Mouse (Mus musculus) intestine, embryonic 15.5 days (tissue): ENCODE data around the gene Krt39. TPM values are rescaled to one million over a fixed set of nuclear protein-coding genes. Genes with fewer than 3 reads are reported as not detected.

Experiments
- ATAC-seq: fragments of 200-750 bp; cut with Nextera tagmentation; 2 replicates; pipeline ENCODE4 v1.8.0; 2017; ENCODE audit warnings: moderate TSS enrichment, moderate library complexity
- H3K27ac ChIP-seq: fragments of 300-500 bp; sonication (generic); 2 replicates; pipeline ENCODE4 v1.5.1; 2015; ENCODE audit warnings: mild to moderate bottlenecking, inconsistent platforms
- H3K27me3 ChIP-seq: fragments of 300-500 bp; sonication (generic); replicated peaks from 2 replicates; pipeline ENCODE4 v1.6.1; 2015; ENCODE audit warnings: inconsistent platforms
- H3K36me3 ChIP-seq: fragments of 300-500 bp; sonication (generic); 2 replicates; pipeline ENCODE4 v1.6.1; 2015; ENCODE audit warnings: inconsistent platforms
- H3K4me1 ChIP-seq: fragments of 300-500 bp; sonication (generic); replicated peaks from 2 replicates; pipeline ENCODE4 v1.6.1; 2015; ENCODE audit warnings: inconsistent platforms
- H3K4me2 ChIP-seq: fragments of 300-500 bp; sonication (generic); replicated peaks from 2 replicates; pipeline ENCODE4 v1.6.1; 2015; ENCODE audit warnings: mild to moderate bottlenecking, inconsistent platforms
- H3K4me3 ChIP-seq: fragments of 300-500 bp; sonication (generic); replicated peaks from 2 replicates; pipeline ENCODE4 v1.5.1; 2015; ENCODE audit warnings: inconsistent platforms
- H3K9ac ChIP-seq: fragments of 300-500 bp; sonication (generic); 2 replicates; pipeline ENCODE4 v1.6.1; 2015; ENCODE audit warnings: inconsistent platforms
- H3K9me3 ChIP-seq: fragments of 300-500 bp; sonication (generic); 2 replicates; pipeline ENCODE4 v1.6.1; 2016; ENCODE audit warnings: inconsistent platforms
- WGBS: fragments of 180-500 bp; shearing (Covaris S2); methylation state at CpG from one replicate; pipeline ENCODE4 v1.1.7; 2015; 5-methylcytosine and 5-hydroxymethylcytosine counted together
- polyA plus RNA-seq: library from polyadenylated mRNA; unstranded; fragments of >200 nt; fragmentation: Nextera tagmentation; extraction: Ambion mirVana; gene quantifications from 2 replicates; pipeline ENCODE4 v1.2.1, GENCODE M21; 2015

The Krt39 gene
- polyA plus RNA-seq = not detected in 2 replicates

DNA sequence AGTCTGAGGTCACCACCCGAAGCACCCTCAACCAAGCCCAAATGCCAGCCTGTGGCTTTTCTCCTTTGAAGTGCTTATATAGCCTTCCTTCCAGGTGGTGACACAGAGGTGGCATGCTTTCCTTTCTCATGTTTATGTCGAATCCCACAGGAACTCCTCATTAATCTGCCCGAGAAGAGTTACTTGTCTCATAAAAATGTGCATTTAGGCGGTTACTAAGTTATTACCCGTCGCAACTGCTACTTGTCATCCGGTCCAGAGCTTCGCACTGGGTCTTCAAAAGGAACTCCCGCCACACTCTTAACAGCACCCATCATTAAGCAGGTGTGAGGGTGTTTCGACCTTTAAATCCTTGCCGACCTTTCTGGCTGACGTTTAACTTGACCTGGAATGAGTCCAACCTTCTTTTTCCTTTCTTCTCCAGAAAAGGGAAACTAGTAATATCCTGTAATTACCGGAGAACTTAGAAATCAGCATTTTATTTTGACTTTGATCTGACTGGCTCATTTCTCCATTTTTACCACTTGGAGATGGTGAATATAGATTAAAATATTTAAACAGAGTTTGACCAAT, at the start of gene Krt39:
Gene Krt39, minus strand, starts transcription at position 51 of the 573 bp plus-strand sequence.
- no peak within 1 kb of the TSS for H3K4me2 ChIP-seq
- H3K27me3 ChIP-seq = no peaks in the 10 kb centered on the region
- no peaks in the 10 kb centered on the region for H3K9me3 ChIP-seq
- WGBS = 66% methylated on average over 13 of the region's 13 CpGs
- no peak within 1 kb of the TSS for H3K4me3 ChIP-seq
- H3K4me1 ChIP-seq = no peaks in the 10 kb centered on the region
- no peak within 1 kb of the TSS for H3K9ac ChIP-seq
- ATAC-seq = no peak
- H3K36me3 ChIP-seq = no peaks in the 10 kb centered on the region
- no peak within 1 kb of the TSS for H3K27ac ChIP-seq

DNA sequence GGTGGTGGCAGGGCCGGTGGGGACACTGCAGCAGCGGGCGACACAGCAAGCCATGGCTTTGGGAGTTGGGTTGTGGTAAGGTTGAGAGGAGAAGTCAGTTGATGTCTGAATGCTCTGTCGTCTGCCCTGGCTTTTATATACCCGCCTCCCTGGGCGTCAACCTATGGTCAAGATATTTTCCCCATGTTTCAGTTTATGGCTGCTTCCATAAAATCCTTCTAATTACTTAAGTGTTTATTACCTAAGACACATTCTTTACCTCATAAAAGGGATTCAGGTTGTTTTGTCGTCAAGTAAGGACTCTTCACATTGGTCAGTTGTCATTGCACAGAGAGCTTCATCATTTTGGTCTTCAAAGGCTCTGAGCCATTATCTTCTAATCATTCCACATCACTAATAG, 45.4 kb upstream of the Krt39 start, which contains the start of gene Krtap3-1:
Gene Krtap3-1, minus strand, starts transcription at position 101 of the 400 bp plus-strand sequence.
- Histone ChIP-seq H3K9ac (no peak within 1 kb of the TSS), H3K4me2 (no peak within 1 kb of the TSS), H3K4me3 (no peak within 1 kb of the TSS), H3K27me3 (no peaks in the 10 kb centered on the region), H3K9me3 (no peaks in the 10 kb centered on the region), H3K27ac (no peak within 1 kb of the TSS), H3K36me3 (no peaks in the 10 kb centered on the region), H3K4me1 (no peaks in the 10 kb centered on the region)
- ATAC-seq = no peak
- WGBS = 77% methylated on average over 7 of the region's 7 CpGs

DNA sequence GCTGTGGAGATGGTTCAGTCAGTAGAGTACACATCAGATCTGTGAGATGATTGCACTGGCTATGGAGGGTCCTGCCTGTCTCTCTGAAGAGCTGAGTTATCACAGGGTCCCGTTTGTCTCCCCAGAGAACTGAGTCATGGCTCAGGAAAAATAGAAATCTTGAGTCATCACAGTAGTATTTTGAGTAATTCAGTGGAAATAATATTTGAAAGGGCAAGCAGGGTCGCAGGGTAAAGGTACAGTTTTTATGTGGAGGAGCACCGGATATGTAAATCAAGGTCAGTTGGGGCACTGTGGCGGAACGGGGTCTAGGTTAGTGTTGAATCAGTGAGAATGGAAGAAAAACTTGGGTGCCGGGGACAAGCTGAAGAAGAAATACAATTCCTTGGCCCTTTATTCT, 41.4 kb upstream of the Krt39 start:
- H3K27ac ChIP-seq = no peak overlapping the region
- no peak overlapping the region for H3K4me3 ChIP-seq
- ATAC-seq = no peak
- H3K4me2 ChIP-seq = no peak overlapping the region
- H3K9me3 ChIP-seq = no peaks in the 10 kb centered on the region
- H3K36me3 ChIP-seq = no peaks in the 10 kb centered on the region
- no peaks in the 10 kb centered on the region for H3K4me1 ChIP-seq
- 82% methylated on average over 6 of the region's 6 CpGs for WGBS
- no peak overlapping the region for H3K9ac ChIP-seq
- H3K27me3 ChIP-seq = no peaks in the 10 kb centered on the region

DNA sequence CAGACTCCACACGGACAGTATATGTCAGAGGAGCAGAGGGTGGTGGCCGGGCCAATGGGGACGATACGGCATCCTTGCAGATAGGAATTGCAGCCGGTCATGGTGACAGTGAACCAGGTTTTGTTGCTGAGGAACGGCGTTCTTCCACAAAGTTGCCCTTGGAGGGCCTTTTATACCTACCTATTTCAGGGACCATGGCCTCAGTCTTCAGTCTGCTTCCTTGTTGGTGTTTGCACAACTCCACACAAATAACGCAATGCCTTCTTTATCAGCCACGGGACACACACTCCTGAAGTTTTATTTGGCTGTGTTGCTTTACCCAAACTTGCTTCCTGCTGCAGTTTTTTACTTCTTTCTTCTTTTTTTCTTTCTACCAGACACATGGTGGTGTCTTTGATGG, 38.2 kb upstream of the Krt39 start, which contains the start of gene Gm11939:
Gene Gm11939, minus strand, starts transcription at position 101 of the 400 bp plus-strand sequence.
- no peaks in the 10 kb centered on the region for H3K27me3 ChIP-seq
- no peaks in the 10 kb centered on the region for H3K4me1 ChIP-seq
- 84% methylated on average over 9 of the region's 9 CpGs for WGBS
- H3K9ac ChIP-seq = no peak within 1 kb of the TSS
- H3K4me3 ChIP-seq = no peak within 1 kb of the TSS
- no peak within 1 kb of the TSS for H3K27ac ChIP-seq
- no peaks in the 10 kb centered on the region for H3K36me3 ChIP-seq
- no peak within 1 kb of the TSS for H3K4me2 ChIP-seq
- no peaks in the 10 kb centered on the region for H3K9me3 ChIP-seq
- no peak for ATAC-seq

DNA sequence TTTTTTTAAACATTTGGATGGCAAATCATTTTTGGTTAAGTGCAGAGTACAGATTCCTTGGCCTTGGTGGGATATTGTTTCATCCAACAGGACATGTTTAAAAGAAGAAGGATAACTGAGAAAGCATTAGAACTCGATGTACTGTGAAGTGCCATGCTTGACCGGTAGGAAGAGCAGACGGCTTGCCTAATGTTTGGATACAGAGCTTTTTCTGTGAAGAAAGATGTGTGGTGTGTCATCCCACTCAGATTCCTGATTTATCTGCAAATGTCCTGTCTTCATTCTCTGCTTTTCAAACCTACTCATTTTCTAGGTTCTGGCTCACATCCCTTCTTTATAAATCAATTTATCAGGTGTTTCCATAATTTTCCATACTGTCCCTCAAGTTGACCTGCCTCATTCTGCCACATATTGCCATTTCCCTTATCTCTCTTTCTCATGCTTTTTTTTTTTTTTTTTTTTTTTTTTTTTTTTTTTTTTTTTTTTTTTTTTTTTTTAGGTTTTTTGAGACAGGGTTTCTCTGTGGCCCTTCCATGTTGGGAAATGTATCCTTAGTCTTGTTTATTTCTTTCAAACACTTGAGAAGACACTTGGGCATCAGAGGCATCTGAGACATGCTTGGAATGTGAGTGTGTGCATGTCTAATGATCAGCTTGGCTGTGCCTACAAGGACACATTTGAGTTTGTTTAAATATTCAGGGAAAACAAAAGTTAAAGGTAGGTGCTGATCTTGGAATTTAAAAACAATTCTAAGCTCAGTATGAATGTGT, 37.0 kb upstream of the Krt39 start:
- Histone ChIP-seq H3K27ac (no peak overlapping the region), H3K9me3 (no peaks in the 10 kb centered on the region), H3K4me1 (no peaks in the 10 kb centered on the region), H3K4me2 (no peak overlapping the region), H3K36me3 (no peaks in the 10 kb centered on the region), H3K4me3 (no peak overlapping the region), H3K9ac (no peak overlapping the region), H3K27me3 (no peaks in the 10 kb centered on the region)
- ATAC-seq = no peak
- 56% methylated on average over 3 of the region's 3 CpGs for WGBS

DNA sequence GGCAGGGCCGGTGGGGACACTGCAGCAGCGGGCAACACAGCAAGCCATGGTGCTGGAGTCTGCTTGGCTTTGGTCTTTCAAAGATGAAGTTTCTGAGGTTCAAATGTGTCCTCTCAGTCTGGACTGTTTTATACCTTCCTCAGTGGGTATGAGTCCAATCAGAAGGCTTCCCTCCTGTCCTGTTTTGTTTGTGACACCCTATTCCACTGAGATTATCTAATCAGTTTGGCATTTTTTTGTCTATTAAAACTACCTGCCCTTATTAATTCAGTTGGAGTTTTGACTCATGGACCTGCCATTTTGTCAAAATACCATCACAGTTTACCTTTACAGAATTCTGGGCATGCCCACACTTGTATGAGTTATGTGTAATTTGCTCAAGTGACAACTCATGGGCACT, 35.6 kb upstream of the Krt39 start, which contains the start of gene Krtap3-2:
Gene Krtap3-2, minus strand, starts transcription at position 101 of the 400 bp plus-strand sequence.
- H3K4me3 ChIP-seq = no peak within 1 kb of the TSS
- no peak within 1 kb of the TSS for H3K4me2 ChIP-seq
- no peaks in the 10 kb centered on the region for H3K27me3 ChIP-seq
- H3K9ac ChIP-seq = no peak within 1 kb of the TSS
- H3K4me1 ChIP-seq = no peaks in the 10 kb centered on the region
- H3K36me3 ChIP-seq = no peaks in the 10 kb centered on the region
- ATAC-seq = no peak
- WGBS = 92% methylated on average over 2 of the region's 2 CpGs
- H3K27ac ChIP-seq = no peak within 1 kb of the TSS
- H3K9me3 ChIP-seq = no peaks in the 10 kb centered on the region

DNA sequence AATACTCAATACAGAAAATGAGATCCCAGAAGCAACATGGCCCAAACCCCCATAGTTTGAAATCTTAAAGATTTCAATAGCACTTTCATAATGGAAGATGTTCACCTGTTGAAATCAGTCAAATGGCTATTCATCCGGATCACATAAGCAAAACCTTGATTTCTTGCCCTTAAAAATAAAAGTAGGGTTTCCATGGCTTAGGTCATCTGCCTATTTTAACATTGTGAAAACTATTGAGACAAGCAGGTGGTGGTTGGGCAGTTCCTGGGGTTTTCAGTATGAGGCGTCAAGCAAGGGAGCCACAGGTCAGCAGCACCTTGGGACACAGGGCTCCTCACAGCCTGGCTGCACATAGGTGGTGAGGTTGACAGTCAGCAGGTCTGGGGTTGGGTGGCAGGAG, 35.1 kb upstream of the Krt39 start:
- H3K4me2 ChIP-seq = no peak overlapping the region
- H3K4me1 ChIP-seq = no peaks in the 10 kb centered on the region
- no peaks in the 10 kb centered on the region for H3K36me3 ChIP-seq
- H3K4me3 ChIP-seq = no peak overlapping the region
- H3K9ac ChIP-seq = no peak overlapping the region
- no peaks in the 10 kb centered on the region for H3K27me3 ChIP-seq
- H3K27ac ChIP-seq = no peak overlapping the region
- H3K9me3 ChIP-seq = no peaks in the 10 kb centered on the region
- no peak for ATAC-seq
- 88% methylated on average over 2 of the region's 2 CpGs for WGBS

DNA sequence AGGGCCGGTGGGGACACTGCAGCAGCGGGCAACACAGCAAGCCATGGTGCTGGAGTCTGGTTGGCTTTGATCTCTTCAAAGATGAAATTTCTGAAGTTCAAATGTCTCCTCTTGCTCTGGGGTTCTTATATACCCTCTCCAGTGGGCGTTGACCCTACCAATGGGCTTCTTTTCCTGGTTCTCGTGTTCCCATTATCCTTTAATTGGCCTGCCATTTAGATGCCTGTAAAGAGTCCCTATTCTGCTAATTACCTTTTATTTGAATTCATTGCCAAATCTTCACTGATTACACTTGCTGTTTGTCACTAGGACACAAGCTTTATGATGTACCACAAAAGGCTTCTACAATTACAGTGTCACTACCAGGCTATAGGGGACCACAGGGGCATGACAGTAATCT, 29.6 kb upstream of the Krt39 start, which contains the start of gene Krtap3-3:
Gene Krtap3-3, minus strand, starts transcription at position 101 of the 400 bp plus-strand sequence.
- H3K4me1 ChIP-seq = no peaks in the 10 kb centered on the region
- no peak for ATAC-seq
- WGBS = 74% methylated on average over 4 of the region's 4 CpGs

DNA sequence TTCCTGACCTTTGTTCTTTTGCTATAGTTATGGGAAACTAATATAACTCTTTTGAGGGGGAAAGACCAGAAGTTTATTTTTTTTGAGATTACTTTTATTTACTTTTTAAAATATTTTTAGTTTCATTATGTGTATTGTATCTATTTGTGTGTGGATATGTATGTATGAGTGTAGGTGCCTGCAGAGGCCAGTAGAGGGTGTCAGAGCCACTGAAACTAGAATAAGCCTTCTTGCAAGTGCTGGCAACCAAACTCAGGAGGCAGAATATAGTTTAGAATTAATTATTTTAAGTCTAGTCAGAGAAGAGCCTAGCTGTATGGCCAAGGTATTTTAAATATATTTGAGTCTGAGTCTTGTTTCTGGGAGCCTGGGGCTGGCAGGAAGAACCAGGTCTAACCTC, 26.8 kb upstream of the Krt39 start:
- no peaks in the 10 kb centered on the region for H3K36me3 ChIP-seq
- no peaks in the 10 kb centered on the region for H3K9me3 ChIP-seq
- H3K27me3 ChIP-seq = no peaks in the 10 kb centered on the region
- H3K4me1 ChIP-seq = no peaks in the 10 kb centered on the region
- no peak overlapping the region for H3K4me2 ChIP-seq
- no peak overlapping the region for H3K4me3 ChIP-seq
- H3K9ac ChIP-seq = no peak overlapping the region
- no peak overlapping the region for H3K27ac ChIP-seq
- no peak for ATAC-seq

More for the DNA sequence above, 29.6 kb upstream of the Krt39 start, which contains the start of gene Krtap3-3:
- Histone ChIP-seq H3K9ac (no peak within 1 kb of the TSS), H3K9me3 (no peaks in the 10 kb centered on the region), H3K4me3 (no peak within 1 kb of the TSS), H3K27me3 (no peaks in the 10 kb centered on the region), H3K27ac (no peak within 1 kb of the TSS), H3K36me3 (no peaks in the 10 kb centered on the region), H3K4me2 (no peak within 1 kb of the TSS)

DNA sequence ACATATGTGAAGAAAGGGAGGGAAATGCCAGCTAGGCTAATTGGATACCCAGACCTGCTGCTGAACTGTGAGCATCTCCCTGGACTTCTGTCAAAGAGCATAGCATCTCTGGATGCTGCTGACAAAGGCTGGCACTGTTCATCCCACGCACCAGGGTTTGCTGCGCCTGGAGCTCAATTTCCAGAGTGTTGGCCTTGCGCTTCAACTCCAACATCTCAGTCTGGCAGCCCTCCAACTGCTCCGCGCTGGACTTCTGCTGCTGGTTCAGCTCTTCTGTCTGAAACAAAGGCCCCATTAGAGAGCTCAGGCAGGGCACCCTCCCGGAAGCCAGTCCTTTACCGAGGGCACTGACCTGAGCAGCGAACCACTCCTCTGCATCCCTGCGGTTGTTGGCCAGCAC, 18.6 kb upstream of the Krt39 start:
- no peak for ATAC-seq

DNA sequence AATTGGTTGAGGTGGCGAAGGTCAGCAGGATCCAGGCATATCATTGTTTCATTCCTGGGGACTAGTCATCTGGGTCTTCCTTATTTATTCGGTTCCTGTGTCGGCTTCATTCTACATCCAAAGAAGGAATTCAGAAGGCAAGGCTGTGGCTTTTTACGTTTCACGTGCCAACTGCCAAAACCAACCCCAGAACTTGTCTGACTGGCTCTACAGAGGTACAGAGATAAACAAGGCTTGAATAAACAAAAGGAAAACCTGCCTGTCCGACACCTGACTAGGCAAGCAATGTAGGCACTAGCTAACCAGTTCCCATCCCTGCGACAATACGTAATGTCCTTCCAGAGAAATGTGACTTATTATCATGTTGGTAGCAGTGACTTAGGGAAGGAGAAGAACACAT, 7.0 kb downstream of the Krt39 start:
- ATAC-seq = peak; percentile 58; the same call in 1 of the 2 replicates
- Histone ChIP-seq H3K4me3 (no peak overlapping the region), H3K9ac (no peak overlapping the region), H3K27me3 (no peaks in the 10 kb centered on the region), H3K27ac (no peak overlapping the region), H3K4me2 (no peak overlapping the region), H3K9me3 (no peaks in the 10 kb centered on the region), H3K36me3 (no peaks in the 10 kb centered on the region), H3K4me1 (no peaks in the 10 kb centered on the region)
- WGBS = 58% methylated on average over 8 of the region's 8 CpGs

More for the DNA sequence above, 18.6 kb upstream of the Krt39 start:
- H3K9me3 ChIP-seq = no peaks in the 10 kb centered on the region
- no peak overlapping the region for H3K9ac ChIP-seq
- no peak overlapping the region for H3K4me3 ChIP-seq
- 62% methylated on average over 9 of the region's 9 CpGs for WGBS
- no peaks in the 10 kb centered on the region for H3K36me3 ChIP-seq
- H3K4me1 ChIP-seq = no peaks in the 10 kb centered on the region
- no peaks in the 10 kb centered on the region for H3K27me3 ChIP-seq
- H3K27ac ChIP-seq = no peak overlapping the region
- H3K4me2 ChIP-seq = no peak overlapping the region

DNA sequence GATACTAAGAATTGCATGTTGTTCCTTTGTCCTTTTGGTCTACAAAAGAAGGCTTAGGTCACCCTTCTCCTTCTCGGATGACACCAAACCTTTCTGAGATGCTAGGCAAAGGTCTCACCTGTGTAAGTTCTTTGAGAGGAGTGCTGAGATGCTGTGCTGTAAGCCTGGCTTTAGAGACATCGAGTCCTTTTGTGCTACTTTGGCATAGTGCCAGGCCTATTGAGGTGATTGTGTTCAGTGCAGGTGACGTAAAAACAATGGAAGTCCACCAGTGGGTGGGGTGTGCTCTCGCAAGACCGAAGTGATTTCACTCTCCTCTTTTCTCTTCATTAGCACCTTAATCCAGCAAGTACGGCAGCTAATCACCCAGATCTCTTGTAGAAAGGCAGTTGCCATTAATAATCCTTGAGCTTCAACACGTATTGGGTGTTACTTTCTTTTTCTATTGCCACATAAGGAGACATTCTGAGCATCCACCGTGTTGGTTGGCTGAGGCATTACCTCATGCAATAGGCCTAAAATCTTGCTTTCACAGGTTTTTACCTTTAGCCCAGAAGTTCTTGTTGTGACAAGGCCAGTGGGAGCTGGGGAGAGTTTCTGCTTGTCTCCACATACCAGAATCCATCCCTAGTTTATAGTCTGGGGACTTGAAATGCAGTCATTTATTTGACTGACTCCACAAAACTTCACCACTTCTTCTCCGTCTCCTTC, 20.9 kb downstream of the Krt39 start:
- no peaks in the 10 kb centered on the region for H3K36me3 ChIP-seq
- H3K4me2 ChIP-seq = no peak overlapping the region
- no peak overlapping the region for H3K27ac ChIP-seq
- H3K9me3 ChIP-seq = no peaks in the 10 kb centered on the region
- no peaks in the 10 kb centered on the region for H3K4me1 ChIP-seq
- H3K27me3 ChIP-seq = no peaks in the 10 kb centered on the region
- 82% methylated on average over 9 of the region's 9 CpGs for WGBS
- no peak for ATAC-seq
- H3K4me3 ChIP-seq = no peak overlapping the region
- no peak overlapping the region for H3K9ac ChIP-seq
